Mouse (Mus musculus) intestine, embryonic 15.5 days (tissue): ENCODE data around the gene Chmp4b. TPM values are rescaled to one million over a fixed set of nuclear protein-coding genes. Genes with fewer than 3 reads are reported as not detected.

Source experiments
- ATAC-seq: fragments of 200-750 bp; cut with Nextera tagmentation; 2 replicates; pipeline ENCODE4 v1.8.0; 2017; ENCODE audit warnings: moderate TSS enrichment, moderate library complexity
- H3K27ac ChIP-seq: fragments of 300-500 bp; sonication (generic); 2 replicates; pipeline ENCODE4 v1.5.1; 2015; ENCODE audit warnings: mild to moderate bottlenecking, inconsistent platforms
- H3K27me3 ChIP-seq: fragments of 300-500 bp; sonication (generic); replicated peaks from 2 replicates; pipeline ENCODE4 v1.6.1; 2015; ENCODE audit warnings: inconsistent platforms
- H3K36me3 ChIP-seq: fragments of 300-500 bp; sonication (generic); 2 replicates; pipeline ENCODE4 v1.6.1; 2015; ENCODE audit warnings: inconsistent platforms
- H3K4me1 ChIP-seq: fragments of 300-500 bp; sonication (generic); replicated peaks from 2 replicates; pipeline ENCODE4 v1.6.1; 2015; ENCODE audit warnings: inconsistent platforms
- H3K4me2 ChIP-seq: fragments of 300-500 bp; sonication (generic); replicated peaks from 2 replicates; pipeline ENCODE4 v1.6.1; 2015; ENCODE audit warnings: mild to moderate bottlenecking, inconsistent platforms
- H3K4me3 ChIP-seq: fragments of 300-500 bp; sonication (generic); replicated peaks from 2 replicates; pipeline ENCODE4 v1.5.1; 2015; ENCODE audit warnings: inconsistent platforms
- H3K9ac ChIP-seq: fragments of 300-500 bp; sonication (generic); 2 replicates; pipeline ENCODE4 v1.6.1; 2015; ENCODE audit warnings: inconsistent platforms
- H3K9me3 ChIP-seq: fragments of 300-500 bp; sonication (generic); 2 replicates; pipeline ENCODE4 v1.6.1; 2016; ENCODE audit warnings: inconsistent platforms
- WGBS: fragments of 180-500 bp; shearing (Covaris S2); methylation state at CpG from one replicate; pipeline ENCODE4 v1.1.7; 2015; 5-methylcytosine and 5-hydroxymethylcytosine counted together
- polyA plus RNA-seq: library from polyadenylated mRNA; unstranded; fragments of >200 nt; fragmentation: Nextera tagmentation; extraction: Ambion mirVana; gene quantifications from 2 replicates; pipeline ENCODE4 v1.2.1, GENCODE M21; 2015

The Chmp4b gene
- polyA plus RNA-seq, 1 experiment from 2014 or later, result 36.3 TPM

DNA sequence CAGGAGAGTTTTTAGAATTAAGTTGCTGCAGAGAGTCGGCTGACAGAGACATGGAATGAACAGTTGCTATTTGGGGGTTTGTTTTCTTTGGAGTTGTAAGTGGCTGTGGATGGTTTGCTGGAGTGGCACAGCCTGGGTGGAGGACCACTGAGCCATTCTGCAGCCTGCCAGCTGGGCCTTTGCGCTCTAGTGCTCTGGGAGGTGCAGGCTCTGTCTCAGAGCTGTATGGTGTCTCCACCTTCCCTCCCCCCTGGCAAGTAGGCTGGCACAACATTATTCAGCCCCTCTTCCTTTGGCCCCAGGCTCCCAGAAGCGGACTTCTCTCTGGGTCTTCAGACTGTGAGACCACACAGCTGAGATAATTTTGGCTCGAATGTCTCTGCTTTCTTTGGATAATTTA, 22.5 kb downstream of the Chmp4b start:
- H3K9me3 ChIP-seq, result no peaks in the 10 kb centered on the region
- ATAC-seq, result no peak
- no peak overlapping the region for H3K4me2 ChIP-seq
- no peak overlapping the region for H3K27ac ChIP-seq
- H3K4me3 ChIP-seq, result no peak overlapping the region
- peaks cover 23% of the 10 kb centered on the region for H3K4me1 ChIP-seq
- H3K36me3 ChIP-seq, result no peaks in the 10 kb centered on the region
- H3K27me3 ChIP-seq, result no peaks in the 10 kb centered on the region
- WGBS, result 82% methylated on average over 4 of the region's 4 CpGs
- no peak overlapping the region for H3K9ac ChIP-seq

DNA sequence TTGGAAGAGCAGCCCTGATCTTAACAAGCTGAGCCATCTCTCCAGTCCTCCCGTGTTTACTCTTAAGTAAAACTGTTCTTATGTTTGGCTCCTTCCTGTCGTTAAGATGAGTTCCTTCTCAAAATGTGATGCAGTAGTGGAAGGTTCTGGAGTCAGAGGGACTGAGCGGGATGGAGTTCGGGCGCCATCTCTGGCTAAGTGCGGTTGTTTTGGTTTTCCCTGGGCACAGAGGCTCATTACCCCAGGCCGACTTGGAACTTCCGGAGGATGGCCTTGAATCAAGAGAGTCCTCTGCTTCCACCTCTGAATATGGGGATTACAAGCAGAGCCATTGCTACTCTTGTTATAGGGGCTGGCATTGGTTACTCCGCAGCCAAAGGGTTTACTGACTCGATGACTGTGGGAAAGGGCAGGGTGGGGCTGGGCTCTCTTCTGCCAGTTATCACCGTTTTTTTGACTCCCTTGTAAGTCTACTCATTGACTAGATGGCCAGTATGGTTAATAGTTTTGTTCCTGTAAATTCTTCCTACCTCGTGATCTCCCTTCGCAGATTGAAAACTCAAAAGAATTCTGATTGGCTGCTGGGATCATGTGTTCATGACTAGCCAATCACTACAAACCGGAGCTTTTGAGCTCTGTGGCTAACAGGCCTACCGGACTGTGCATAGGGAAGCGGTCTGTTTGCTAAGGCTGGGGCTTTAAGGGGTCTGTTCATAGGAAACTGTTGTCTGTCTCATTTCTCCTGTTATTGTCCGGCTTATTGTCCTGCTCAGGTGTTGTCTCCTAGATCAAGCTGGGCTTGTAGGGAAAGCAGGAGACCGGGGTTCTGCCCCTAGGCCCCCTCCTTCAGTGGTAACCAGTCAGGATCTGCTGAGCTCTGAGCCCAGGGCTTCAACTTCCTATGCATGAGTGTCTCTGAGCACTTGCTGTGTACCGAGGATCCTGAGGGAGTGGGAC, 25.4 kb downstream of the Chmp4b start:
- Histone ChIP-seq H3K9ac (0 out of 2 replicates have a peak overlapping the region, but pooled peaks have one; percentile 2), H3K27me3 (no peaks in the 10 kb centered on the region), H3K36me3 (no peaks in the 10 kb centered on the region), H3K4me2 (peak overlapping the region; percentile 44), H3K27ac (peak overlapping the region; percentile 88), H3K4me3 (peak overlapping the region; percentile 2; the same call in 1 of the 2 replicates), H3K9me3 (no peaks in the 10 kb centered on the region), H3K4me1 (peaks cover 24% of the 10 kb centered on the region)
- 57% methylated on average over 19 of the region's 19 CpGs for WGBS
- ATAC-seq, result peak; percentile 72

DNA sequence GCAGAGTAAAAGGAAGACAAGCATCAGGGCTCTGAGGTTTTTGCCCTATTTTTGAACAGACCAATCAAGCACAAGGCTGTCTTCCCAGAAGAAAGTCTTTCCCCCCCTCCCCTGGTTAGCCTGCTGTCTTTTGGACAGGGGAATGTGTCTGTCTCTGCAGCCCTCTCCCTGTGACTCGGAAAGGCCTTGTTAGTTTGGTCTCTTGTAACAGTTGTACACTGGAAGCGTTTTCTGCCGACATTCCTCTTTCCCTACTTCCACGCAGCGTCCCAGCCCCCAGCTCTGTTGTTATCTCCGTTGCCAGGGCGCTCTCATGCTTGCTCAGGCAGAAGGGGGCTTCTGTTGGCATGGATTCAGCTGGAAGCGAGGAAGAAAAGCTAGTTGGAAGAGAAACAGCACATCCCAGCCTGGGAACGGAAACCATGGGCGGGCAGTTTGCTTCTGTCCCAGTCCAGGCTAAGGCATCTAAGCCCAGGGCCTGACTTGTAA, 26.2 kb downstream of the Chmp4b start:
- peak overlapping the region; percentile 2; the same call in 1 of the 2 replicates for H3K4me3 ChIP-seq
- no peaks in the 10 kb centered on the region for H3K9me3 ChIP-seq
- peak; percentile 64 for ATAC-seq

DNA sequence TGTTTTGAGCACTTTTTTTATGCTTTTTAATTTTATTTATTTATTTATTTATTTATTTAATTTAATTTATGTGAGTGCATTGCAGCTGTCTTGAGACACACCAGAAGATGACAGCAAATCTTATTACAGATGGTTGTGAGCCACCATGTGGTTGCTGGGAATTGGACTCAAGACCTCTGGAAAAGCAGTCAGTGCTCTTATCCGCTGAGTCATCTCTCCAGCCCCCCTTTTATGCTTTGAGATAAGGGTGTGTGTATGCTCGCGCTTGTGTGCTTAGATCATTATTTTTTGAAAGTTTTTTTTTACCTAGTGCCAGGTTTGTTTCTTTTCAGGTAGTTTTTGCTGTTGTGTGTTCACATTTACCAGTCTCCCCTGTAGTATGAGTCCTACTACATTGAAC, 27.5 kb downstream of the Chmp4b start:
- no peak overlapping the region for H3K4me2 ChIP-seq
- no peaks in the 10 kb centered on the region for H3K36me3 ChIP-seq
- H3K4me1 ChIP-seq, result peaks cover 22% of the 10 kb centered on the region
- no peaks in the 10 kb centered on the region for H3K9me3 ChIP-seq
- no peak overlapping the region for H3K9ac ChIP-seq
- no peak overlapping the region for H3K4me3 ChIP-seq
- no peak overlapping the region for H3K27ac ChIP-seq
- no peaks in the 10 kb centered on the region for H3K27me3 ChIP-seq
- 74% methylated on average over 3 of the region's 3 CpGs for WGBS
- ATAC-seq, result no peak

More for the DNA sequence above, 26.2 kb downstream of the Chmp4b start:
- Histone ChIP-seq H3K27ac (peak overlapping the region; percentile 88), H3K4me2 (peak overlapping the region; percentile 44), H3K36me3 (no peaks in the 10 kb centered on the region), H3K9ac (peak overlapping the region; percentile 2), H3K4me1 (peaks cover 24% of the 10 kb centered on the region), H3K27me3 (no peaks in the 10 kb centered on the region)
- WGBS, result 15% methylated on average over 10 of the region's 10 CpGs

DNA sequence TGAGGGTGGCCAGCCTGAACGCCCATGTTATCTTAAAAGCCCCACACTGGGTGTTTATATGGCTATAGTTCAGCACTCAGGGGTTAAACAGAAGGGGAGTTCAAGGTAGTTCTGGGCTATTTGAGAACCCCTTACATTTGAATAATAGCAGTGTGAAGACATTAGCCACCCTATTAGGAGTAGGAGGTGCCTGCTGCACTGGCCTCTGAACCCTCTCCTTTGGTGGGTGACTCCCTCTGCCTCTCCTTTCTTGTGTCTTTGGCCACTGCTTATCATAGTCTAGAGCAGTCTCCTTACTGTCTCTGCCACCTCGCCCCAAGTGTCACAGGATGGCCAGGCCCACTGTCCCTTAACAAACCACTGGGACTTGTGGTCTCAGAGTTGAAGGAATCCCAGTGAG, 28.8 kb downstream of the Chmp4b start:
- H3K27me3 ChIP-seq, result no peaks in the 10 kb centered on the region
- H3K9me3 ChIP-seq, result no peaks in the 10 kb centered on the region
- 78% methylated on average over 2 of the region's 2 CpGs for WGBS
- no peak overlapping the region for H3K4me3 ChIP-seq
- peaks cover 25% of the 10 kb centered on the region for H3K4me1 ChIP-seq
- no peaks in the 10 kb centered on the region for H3K36me3 ChIP-seq
- ATAC-seq, result no peak
- no peak overlapping the region for H3K27ac ChIP-seq
- no peak overlapping the region for H3K4me2 ChIP-seq
- no peak overlapping the region for H3K9ac ChIP-seq

DNA sequence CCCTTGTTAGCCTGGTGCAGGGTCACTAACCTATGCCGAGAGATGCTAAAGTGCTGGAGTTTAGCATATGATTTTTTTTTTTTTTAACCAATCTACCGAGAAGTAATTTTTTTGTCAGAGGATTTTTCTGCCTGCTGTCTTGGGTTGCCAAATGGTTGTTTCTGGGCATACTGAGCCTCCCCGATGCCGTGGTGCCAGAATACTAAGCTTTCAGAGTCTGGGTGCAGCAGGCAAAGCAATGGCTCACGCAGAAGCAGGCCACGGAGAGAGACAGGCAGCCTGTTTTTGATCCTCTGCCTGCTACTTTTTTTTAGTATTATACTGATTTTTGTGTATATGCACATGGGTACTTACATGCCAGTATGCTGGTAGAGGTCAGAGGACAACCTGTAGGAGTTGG, 29.4 kb downstream of the Chmp4b start:
- no peak overlapping the region for H3K4me3 ChIP-seq

DNA sequence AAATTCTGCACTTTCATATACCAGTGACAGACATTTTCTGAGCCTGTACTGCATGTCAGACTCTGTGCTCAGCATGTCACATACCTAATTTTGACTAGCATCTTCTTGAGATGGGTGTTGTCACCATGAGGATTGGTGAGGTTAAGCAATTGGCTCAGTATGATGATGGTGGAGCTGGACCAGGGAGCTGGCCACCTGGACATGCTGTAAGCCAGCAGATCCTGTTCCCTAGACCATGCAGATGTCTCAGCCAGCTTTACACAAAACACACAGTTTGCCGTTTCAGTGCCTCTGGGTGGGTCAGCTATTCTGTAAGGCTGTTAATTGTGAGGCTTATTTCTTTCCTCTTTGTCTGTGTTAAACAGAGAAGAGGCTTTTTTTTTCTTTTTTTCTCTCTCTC, 31.2 kb downstream of the Chmp4b start:
- no peaks in the 10 kb centered on the region for H3K27me3 ChIP-seq
- 53% methylated on average over 1 of the region's 1 CpGs for WGBS
- no peak overlapping the region for H3K4me3 ChIP-seq
- H3K4me1 ChIP-seq, result peaks cover 14% of the 10 kb centered on the region; the same call in 1 of the 2 replicates
- no peaks in the 10 kb centered on the region for H3K36me3 ChIP-seq
- no peak overlapping the region for H3K27ac ChIP-seq
- H3K9me3 ChIP-seq, result no peaks in the 10 kb centered on the region
- H3K4me2 ChIP-seq, result no peak overlapping the region
- ATAC-seq, result no peak
- no peak overlapping the region for H3K9ac ChIP-seq

More for the DNA sequence above, 29.4 kb downstream of the Chmp4b start:
- no peak overlapping the region for H3K4me2 ChIP-seq
- no peaks in the 10 kb centered on the region for H3K27me3 ChIP-seq
- no peak overlapping the region for H3K9ac ChIP-seq
- peaks cover 26% of the 10 kb centered on the region for H3K4me1 ChIP-seq
- WGBS, result 89% methylated on average over 6 of the region's 6 CpGs
- no peak overlapping the region for H3K27ac ChIP-seq
- ATAC-seq, result no peak
- no peaks in the 10 kb centered on the region for H3K9me3 ChIP-seq
- H3K36me3 ChIP-seq, result no peaks in the 10 kb centered on the region

DNA sequence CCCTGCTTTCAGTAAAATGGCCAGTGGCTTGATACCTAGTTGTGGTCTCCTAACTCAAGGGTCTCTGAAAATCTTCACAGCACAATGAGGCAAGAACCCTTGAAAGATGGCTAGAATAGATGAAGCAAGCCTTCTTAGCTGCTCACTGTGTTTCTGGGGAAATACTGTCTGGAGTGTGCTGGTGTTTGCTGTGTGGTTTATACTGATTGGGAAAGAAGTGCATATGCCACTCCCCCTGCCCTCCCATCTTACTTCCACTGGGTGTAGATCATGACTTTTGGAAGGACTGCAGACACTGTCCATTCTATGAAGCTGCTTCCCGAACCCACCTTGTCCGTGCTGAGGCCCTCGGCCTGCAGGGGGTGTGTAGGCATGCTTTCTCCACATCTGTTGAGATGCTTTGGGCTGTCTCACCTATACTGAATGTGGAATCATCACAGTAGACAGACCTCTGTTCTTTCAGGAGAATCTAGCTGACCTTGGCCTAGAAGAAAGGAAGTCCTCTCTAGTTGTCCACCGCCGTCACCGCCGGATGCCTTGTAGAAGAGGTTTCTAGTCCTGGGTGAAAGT, 33.5 kb downstream of the Chmp4b start:
- WGBS, result 91% methylated on average over 7 of the region's 7 CpGs
- Histone ChIP-seq H3K27me3 (no peaks in the 10 kb centered on the region), H3K9ac (no peak overlapping the region), H3K9me3 (no peaks in the 10 kb centered on the region), H3K4me3 (no peak overlapping the region), H3K4me1 (0 out of 2 replicates have a peak, but pooled peaks cover 8% of the 10 kb centered on the region), H3K36me3 (peaks cover 6% of the 10 kb centered on the region), H3K4me2 (no peak overlapping the region), H3K27ac (no peak overlapping the region)
- ATAC-seq, result no peak

DNA sequence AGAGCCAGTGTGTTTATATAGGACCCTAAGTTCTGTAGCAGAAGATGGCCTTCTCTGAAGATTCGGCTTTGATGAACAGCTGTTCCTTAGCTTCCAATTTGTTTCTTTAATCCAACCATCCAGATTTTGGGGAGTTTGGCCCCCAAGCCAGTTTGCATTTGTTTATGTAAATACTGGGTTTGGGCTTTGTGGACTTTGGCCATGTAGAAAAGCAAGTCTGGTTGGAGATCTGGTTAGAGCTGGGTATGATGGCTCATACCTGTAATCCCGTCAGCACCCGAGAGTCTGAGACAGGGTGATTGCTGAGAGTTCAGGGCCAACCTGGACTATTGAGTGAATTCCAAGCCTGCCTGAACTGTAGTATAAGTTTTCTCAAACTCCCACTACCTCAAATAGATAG, 34.3 kb downstream of the Chmp4b start:
- Histone ChIP-seq H3K4me2 (no peak overlapping the region), H3K27me3 (no peaks in the 10 kb centered on the region), H3K27ac (no peak overlapping the region), H3K9me3 (no peaks in the 10 kb centered on the region), H3K36me3 (peaks cover 14% of the 10 kb centered on the region), H3K4me3 (no peak overlapping the region), H3K4me1 (0 out of 2 replicates have a peak, but pooled peaks cover 5% of the 10 kb centered on the region), H3K9ac (no peak overlapping the region)
- WGBS, result 69% methylated on average over 3 of the region's 3 CpGs
- no peak for ATAC-seq

DNA sequence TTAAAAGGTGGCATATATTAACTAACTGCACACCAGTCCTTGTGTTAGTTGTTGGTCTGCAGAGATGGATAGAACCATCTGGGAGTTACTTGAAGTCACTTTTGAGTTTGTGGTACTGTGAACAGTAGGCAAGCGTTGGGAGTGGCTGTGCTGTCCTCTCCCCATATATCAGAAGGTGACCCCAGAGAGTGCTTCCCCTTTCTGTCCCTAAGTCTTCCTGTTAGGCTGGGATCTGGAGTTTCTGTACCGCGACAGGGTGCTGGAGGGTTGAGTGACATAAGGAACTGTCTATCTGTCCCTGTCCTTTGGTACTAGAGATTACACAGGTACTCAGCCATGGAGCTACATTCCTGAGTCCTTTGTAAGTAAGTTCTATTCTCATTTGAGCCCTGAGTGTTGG, 35.3 kb downstream of the Chmp4b start:
- no peak overlapping the region for H3K4me2 ChIP-seq
- no peak overlapping the region for H3K9ac ChIP-seq
- H3K27me3 ChIP-seq, result no peaks in the 10 kb centered on the region
- no peak for ATAC-seq
- H3K4me1 ChIP-seq, result 0 out of 2 replicates have a peak, but pooled peaks cover 5% of the 10 kb centered on the region
- no peak overlapping the region for H3K4me3 ChIP-seq
- H3K27ac ChIP-seq, result no peak overlapping the region
- WGBS, result 91% methylated on average over 3 of the region's 3 CpGs
- H3K9me3 ChIP-seq, result no peaks in the 10 kb centered on the region
- H3K36me3 ChIP-seq, result peaks cover 18% of the 10 kb centered on the region

DNA sequence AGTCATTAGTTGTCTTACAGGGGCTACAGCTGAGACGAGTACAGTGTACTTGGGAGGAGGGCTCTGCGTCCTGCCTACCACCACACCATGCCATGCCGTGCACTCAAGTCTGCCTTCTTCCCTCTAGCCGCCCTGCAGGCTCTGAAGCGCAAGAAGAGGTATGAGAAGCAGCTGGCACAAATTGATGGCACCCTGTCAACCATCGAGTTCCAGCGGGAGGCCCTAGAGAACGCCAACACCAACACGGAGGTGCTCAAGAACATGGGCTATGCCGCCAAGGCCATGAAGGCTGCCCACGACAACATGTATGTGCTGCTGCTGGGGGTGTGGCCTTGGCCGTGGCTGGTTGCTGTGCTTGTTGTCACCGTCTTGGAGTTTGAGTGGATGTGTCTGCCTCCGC, 37.9 kb downstream of the Chmp4b start:
- H3K9ac ChIP-seq, result no peak overlapping the region
- no peak for ATAC-seq
- 0 out of 2 replicates have a peak, but pooled peaks cover 5% of the 10 kb centered on the region for H3K4me1 ChIP-seq
- no peaks in the 10 kb centered on the region for H3K27me3 ChIP-seq
- WGBS, result 89% methylated on average over 14 of the region's 14 CpGs
- no peak overlapping the region for H3K4me3 ChIP-seq
- H3K27ac ChIP-seq, result no peak overlapping the region
- H3K9me3 ChIP-seq, result no peaks in the 10 kb centered on the region
- peaks cover 32% of the 10 kb centered on the region for H3K36me3 ChIP-seq
- H3K4me2 ChIP-seq, result no peak overlapping the region

DNA sequence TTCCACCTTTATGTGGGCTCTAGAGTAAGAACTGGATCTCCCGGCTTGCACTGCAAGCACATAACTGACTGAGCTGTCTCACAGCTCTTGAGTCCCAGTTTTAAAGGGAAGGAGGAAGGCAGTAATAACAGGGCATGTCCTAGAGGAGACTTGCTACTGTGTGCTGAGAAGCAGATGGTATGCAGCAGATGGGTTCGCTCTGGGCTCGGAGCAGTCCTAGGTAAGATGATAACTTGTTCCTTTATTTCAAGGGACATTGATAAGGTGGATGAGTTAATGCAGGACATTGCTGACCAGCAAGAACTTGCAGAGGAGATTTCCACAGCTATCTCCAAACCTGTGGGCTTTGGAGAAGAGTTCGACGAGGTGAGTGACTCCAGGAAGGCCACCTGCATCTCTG, 39.5 kb downstream of the Chmp4b start:
- H3K4me1 ChIP-seq, result no peaks in the 10 kb centered on the region
- H3K4me3 ChIP-seq, result no peak overlapping the region
- H3K9me3 ChIP-seq, result no peaks in the 10 kb centered on the region
- WGBS, result 92% methylated on average over 5 of the region's 5 CpGs
- H3K9ac ChIP-seq, result no peak overlapping the region
- no peak overlapping the region for H3K27ac ChIP-seq
- peaks cover 37% of the 10 kb centered on the region for H3K36me3 ChIP-seq
- no peak for ATAC-seq
- no peaks in the 10 kb centered on the region for H3K27me3 ChIP-seq
- no peak overlapping the region for H3K4me2 ChIP-seq
